Mouse (Mus musculus) bone marrow, adult 2 months (tissue): ENCODE measurements around the gene Cd151.

ENCODE experiments used
- CTCF ChIP-seq: fragments of 200-500 bp; IDR thresholded peaks from 2 replicates; pipeline ENCODE4 v1.5.1; 2011; ENCODE audit warnings: low read length, control low read depth; ENCODE audit not compliant: control insufficient read depth, insufficient read depth
- POLR2A ChIP-seq: fragments of 200-500 bp; IDR thresholded peaks from 2 replicates; pipeline ENCODE4 v1.6.1; 2011; ENCODE audit warnings: low read depth, mild to moderate bottlenecking, control low read depth, low read length, borderline replicate concordance; ENCODE audit not compliant: control insufficient read depth

GRCm38 (mm10) chr7:141508160-141508559 is 41.0 kb downstream of the Cd151 start:
- no peak for TF ChIP-seq POLR2A
- TF ChIP-seq CTCF: no peak
